Mouse (Mus musculus) adrenal gland, adult 18-20 months (tissue): ENCODE results near the gene Chn2. TPM values are rescaled to one million over a fixed set of nuclear protein-coding genes. Genes with fewer than 3 reads are reported as not detected.

Experiments
- DNase-seq, 2 experiments: peaks; one replicate each; pipeline ENCODE4 v3.0.0; 2021 to 2022; ENCODE audit warnings: low spot score in 2 of 2
- total RNA-seq, 2 experiments: library from RNA; stranded (reverse); gene quantifications; 1 replicate in 1 of 2; 2 replicates in 1 of 2; pipeline ENCODE4 v1.2.3; 2021

The Chn2 gene
- total RNA-seq, 2 experiments from 2014 or later = 7.7 to 12.5 TPM

DNA sequence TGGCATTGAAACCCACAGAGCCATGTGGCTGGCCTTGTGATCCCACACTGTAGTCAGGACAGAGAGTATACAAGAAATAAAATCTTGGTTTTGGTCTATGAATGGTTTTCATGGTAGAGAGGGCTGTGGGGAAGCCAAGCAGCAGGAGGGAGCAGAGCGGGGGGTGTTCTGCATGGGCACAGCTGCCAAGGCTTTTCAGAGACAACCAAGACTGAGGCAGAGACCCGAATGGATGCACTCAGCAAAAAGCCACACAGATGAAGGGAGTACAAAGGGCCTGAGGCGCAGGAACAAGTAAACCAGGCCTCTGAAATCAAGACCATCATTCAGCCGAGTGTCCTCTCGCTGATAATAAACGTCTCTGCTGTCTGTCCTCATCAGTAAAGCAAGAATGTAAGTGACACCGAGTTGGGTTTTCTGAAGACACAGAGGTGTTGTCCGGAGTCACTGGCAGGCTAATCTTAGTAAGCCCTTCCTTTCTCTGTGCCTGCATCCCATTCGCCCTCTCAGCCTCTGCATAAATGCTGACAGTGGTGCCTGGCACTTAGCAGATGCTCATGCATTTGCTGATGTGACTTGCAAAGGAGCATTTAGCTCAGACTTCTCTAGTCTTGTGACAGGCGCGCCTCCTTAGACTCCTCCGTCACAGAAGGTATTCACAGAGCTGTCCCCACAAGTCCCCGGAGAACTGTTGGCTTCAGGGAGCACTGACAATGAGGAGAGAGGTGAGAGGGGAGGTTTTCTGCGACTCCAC, 144.6 kb downstream of the Chn2 start:
- peak in 1 of 2 experiments; percentile 16 for DNase-seq

DNA sequence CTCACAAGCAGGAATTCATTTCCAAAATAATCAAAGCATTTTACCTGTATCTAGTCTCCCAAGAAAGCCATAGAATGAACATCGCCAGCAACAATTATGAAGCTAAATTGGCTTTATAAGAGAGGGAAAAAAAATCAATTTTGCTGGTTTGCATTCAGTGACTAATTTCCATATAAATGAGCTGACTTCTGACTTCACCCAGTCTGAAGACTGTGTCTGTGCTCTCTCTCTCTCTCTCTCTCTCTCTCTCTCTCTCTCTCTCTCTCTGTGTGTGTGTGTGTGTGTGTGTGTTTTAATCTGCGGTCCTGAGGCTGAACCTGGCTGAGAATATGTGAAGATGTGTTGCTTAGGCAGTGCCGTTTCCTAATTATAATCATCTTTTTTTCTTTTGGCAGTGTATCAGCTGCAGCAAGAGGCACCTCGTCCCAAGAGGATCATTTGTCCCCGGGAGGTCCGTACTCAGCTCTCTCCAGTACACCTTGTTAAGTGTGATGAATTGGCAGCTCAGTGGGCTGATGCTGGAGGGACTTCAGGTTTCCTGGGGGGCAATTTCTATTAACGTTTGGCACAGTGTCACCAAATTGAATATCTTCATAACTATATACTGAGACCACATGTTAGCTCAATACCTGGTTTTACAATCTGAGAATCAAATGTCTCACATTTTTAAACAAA, 154.4 kb downstream of the Chn2 start:
- DNase-seq = peak in 1 of 2 experiments; percentile 5

DNA sequence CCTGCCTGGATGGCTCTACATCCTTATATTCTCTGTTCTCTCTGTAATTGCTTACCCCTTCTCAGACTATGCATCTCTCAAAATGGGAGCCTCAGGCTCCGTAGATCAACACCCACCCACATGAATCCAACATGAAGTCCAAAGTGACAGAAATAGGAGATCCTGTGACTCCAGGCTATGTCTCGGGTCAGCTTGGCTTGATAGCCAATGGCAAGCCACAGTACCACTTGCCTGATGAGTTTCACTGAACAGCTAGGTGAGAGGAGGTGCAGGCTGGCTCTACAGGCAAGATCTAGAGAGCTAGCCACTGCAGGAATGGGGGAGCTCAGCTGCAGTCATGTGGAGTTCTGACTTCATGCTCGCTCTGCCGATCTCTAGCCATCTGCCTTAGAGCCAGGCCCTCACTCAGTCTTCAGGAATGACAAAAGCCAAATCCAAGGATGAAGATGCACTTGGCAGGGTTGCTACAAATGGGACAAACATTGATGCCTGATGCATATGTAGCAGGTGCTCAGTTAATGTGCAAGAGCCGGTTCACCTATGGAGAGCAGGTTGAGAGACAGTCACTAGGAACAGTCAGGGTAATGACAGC, 158.6 kb downstream of the Chn2 start:
- DNase-seq = no peak

DNA sequence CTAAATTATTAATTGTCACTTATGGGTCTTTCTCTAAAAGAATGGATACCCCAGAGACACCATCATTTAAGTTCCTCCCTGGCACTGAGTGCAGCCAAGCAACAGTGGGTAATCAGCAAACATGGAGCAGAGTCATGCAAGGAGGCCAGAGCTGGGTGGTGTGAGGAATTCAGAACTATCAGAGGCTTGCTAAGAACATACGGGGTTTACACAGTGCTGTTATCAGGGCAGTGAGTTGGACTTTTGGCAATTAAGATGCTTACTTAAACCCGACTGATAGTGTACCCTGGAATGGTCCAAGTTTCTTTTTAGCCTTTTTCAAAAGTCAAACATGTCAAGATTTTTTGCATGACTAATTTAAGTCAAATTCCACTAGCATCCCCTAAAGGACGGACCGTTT, 160.2 kb downstream of the Chn2 start:
- DNase-seq = no peak

DNA sequence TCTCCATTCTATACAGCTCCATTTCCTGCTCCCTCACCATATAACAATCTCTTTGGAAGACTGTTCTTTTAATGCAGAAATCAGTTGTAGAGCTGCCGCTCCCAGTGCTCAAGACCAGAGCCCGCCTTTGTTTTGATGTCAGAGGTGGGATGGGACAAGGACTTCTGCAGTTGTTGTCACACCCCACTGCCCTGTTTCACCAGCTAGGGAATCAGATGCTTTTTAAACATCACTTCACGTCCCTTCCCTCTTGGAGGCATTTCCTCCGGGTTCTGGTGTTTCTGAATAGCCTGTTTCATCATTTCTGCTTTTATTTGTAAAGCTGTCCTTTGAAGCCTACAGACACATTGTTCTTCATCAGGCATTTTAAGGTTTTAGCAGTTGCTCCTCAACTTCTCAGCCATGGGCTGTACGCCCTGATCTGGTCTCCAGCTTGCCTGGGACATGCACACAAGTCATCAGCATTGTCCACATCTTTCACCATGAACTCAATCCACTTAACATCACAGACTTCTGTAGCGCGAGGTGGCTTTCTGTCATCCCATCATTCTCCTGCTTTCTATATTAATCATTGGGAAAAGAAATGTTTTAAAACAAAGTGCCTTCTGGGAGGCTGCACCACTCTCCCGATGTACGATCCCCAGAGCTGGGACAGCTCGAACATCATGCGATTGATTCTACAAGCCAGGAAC, 160.8 kb downstream of the Chn2 start:
- no peak for DNase-seq

DNA sequence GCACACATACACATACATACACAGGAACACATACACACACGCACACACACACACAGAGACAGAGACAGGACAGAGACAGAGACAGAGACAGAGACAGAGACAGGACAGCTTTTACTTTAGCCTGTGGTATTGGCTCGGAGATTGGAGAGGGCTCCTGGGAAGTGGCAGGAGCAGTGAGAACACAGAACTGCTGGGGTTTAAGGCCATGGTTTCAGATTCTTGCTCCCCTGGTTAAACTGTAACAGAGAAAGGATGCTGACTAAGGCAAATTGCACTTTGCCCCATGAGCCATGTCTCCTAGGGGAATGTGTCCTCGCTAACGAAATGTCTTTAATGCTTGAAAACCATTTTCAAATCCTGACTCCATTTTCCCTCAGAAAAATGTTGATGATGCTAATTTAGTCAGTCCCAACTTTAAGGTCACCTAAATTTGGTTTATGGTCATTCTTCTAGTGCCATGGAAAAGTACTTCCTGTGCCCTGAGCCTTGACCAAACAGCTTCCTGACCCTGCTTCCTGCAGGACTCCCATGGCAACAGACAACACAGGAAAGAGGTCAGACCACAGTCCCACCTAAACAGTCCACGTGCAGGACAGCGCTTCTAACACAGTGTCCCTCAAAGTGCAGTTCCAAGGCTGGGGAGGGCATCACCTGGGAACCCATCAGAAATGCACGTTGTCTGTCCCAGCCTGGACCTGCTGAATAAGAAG, 163.1 kb downstream of the Chn2 start:
- DNase-seq = no peak

DNA sequence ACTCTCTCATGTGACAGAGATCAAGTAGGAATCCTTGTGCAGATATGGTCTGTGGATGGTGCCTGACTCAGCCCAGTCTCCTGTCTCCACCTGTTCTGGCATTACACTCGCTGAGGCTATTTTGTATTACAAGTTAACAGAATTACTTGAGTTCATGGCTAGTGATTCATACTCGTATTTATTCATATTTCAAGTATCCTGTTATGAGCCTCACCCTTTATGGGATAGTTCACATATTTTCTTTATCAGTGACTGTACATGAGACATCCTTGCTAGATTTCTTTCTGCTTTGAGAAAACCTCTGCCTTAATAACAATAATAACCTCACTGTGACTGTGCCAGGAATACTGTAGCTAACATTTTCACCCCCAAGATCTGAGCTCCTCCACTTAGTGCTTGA, 164.0 kb downstream of the Chn2 start:
- no peak for DNase-seq

DNA sequence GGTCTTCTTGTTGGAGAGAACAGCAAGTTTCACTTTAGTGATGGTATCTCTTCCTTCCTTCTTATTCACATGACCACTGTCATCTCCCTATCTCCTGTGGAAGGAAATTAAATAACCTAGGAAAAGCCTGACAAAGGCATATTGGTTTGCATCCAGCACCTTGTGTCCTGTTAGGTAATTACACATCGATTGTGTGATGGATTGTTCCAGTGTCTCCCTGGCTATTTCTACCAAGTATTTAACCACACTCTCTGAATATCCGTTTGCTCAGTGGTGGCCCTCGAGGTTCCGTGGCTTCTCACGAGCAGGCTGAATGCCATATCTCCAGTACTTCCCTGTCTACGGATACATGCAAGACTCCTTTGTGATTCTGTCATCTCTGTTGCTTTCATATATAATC, 164.6 kb downstream of the Chn2 start:
- DNase-seq = no peak

DNA sequence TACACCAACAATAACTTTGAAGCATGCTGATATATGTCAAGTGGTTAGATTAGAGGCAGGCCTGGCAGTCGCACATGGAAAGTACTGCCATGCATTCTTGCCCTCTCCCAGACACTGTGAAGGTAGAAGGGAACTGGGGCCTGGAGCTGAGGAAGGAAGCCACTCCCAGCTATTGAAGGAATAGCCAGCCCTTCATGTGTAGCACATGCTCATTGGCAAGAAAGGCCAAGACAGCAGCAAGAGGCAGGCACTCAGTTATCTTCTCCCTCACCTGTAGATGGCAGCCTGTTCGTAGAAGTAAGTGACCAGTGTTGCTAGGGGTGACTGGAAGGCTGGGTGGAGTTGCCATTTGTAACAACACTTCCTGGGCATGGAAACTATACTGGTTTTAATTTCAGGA, 165.6 kb downstream of the Chn2 start:
- no peak for DNase-seq

DNA sequence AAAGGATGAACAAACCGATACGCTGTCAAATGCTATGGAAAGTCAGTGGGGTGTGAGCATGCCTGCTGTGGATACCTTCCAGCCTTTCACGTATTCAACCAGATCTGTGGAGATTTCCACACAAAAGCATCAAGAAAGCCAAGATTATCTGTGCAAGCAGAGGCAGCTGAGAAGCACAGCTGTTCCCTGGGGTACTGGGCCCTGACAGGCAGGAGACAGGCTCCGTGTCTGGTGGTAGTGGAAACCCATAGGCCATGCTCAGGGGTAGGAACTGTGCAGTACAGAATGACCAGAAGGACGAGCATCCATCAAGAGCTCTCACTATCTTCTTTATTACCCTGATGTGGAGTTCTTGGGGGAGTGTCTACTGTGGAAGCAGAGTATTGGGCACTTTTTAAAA, 166.1 kb downstream of the Chn2 start:
- DNase-seq = no peak

DNA sequence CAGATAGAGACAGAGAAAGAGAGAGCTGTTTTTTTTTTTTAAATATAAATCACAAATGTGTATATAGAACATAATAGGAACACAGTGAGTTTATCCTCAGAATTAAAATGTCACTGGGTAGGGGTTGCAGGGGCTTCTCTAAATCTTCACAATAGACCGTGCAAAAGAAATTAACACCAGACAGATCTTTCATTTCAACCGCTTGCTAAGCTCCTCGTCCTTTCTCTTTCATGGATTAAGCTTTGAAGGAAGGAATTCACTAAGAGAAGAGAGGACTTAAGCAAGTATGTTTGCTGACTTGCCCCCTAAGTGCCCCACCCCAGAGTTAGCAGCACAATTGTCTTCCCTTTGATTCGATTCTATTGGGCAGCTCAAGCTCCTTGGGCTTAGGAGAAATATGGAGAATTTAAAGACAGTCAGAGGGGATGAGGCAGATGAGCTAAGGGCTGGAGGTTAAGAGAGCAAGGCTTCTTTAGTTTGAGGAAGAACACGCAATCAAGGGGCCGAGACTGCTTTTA, 166.9 kb downstream of the Chn2 start:
- DNase-seq = no peak

DNA sequence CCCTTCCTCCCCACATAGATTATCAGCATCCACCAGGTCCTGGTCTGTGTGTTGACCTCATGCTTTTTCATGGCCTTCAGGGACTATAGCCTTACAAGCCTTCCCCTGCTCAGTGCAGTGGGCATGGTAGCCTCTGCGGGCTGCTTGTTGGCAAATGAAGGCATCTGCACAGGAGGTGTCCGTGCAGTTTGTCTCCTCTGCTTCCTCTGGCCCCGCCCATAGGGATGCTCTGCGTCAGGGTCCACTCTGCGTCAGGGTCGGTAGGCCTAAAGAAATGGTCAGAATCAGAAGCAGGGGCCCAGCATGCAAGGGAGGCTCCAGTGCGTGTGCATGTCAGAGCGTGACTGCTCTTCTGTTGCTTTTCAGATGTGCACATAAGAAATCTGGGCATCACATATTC, 169.4 kb downstream of the Chn2 start:
- no peak for DNase-seq

DNA sequence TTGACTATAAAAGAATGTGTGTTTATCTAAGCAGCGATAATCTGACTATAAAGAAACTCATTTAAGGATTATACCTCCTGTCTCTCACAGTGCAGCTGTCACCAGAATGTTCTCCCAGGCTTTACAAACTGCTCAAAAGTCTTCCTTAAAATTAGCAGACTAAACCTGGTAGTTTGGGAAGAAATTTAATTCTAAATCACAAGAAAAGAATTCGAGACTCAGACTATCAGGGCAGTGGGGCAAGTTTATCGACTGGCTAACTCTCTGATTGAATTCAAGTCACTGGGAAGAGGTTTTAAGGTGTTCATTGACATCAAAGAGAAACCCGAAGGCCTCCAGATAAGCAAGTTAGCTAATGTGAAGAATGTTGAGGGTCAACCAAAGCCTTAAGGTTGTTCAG, 171.6 kb downstream of the Chn2 start:
- DNase-seq = no peak

DNA sequence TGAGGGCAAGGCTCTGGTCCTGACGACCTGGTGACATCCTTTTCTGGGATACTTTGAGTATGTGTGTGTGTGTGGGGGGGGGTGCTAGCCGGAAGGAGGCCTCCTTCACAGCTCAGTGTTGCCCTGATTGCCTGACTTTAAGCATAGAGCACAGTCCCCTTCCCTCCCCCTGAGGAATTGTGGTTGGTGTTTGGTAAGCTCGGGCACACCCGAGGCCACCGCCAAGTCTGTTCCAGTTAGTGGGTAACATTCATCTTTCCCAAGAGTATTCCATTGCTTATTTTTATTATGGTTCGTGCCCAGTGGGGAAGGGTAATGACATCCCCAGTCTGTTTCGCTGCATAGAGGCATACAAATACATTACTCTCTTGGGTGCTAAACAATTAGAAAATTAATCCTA, 172.6 kb downstream of the Chn2 start:
- DNase-seq = no peak

DNA sequence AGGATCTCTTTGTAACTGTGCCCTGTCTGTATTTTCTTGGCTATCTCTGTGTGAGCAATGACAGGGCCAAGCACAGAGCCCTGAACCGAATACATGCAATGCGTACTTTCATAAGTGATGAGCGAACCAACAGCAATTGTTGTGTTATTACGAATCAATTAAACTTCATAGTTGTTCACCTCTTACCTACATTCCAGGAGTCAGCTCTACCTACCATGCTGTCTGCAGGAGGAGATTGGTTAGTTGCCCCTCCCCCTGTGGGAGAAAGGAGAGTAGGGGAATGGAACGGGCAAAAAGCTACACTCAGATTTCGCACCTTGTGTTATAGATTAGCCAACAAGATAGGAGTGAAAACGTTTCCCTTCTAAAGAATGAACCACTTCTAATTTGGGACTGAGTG, 174.4 kb downstream of the Chn2 start:
- DNase-seq = no peak

DNA sequence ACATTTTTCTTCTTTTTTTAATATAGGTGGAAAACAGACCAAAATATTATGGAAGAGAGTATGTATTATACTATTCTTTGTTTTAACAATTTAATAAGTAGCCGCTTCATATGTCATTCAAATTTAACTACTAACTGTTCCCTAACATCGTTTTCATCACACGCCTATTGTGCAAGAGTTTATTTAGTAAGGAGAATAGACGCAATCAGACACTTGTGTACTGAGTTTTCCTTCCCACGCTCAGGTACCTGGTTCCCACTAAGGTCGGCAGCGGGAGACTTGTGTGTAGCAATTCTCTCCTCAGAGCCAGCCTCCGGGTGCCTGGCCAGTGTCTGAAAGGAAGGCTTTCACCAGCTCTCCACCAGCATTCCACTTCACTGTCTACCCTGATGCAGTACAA, 176.3 kb downstream of the Chn2 start:
- DNase-seq = no peak

DNA sequence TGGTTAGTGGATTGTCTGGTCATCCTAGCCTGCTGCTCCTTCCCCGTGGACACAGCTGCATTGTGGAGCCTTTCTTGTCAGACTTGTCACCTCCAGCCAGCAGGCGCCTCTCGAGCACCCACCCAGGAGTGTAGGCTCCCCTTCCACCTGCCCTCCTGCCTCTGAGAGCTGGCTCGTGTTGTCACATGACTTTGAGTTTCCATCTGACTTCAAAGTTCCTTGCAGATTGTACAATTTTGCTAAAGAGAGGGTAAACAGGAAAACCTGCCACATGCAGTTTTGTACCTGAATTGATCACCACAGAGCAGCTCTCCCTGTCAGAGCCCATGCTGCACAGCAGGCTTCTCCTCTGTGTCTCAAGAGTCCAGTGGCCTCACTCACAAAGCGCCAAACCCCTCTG, 177.2 kb downstream of the Chn2 start:
- no peak for DNase-seq

DNA sequence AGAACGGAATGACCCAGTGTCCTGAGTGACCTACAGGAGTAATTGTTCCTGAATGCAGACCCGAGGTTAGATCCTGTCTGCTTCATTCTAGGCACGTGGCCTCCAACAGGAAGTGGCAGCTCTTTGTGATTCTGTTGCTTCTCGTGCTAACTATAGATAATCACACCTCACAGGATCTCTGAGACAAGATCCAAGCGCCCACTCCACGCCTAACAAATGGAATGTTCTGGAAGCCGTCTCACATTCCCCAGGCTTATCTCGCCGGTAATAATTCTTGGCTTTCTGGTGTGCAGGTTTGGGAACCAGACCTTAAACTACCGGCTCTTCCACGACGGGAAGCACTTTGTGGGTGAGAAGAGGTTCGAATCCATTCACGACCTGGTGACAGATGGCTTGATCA, 180.8 kb downstream of the Chn2 start:
- no peak for DNase-seq

DNA sequence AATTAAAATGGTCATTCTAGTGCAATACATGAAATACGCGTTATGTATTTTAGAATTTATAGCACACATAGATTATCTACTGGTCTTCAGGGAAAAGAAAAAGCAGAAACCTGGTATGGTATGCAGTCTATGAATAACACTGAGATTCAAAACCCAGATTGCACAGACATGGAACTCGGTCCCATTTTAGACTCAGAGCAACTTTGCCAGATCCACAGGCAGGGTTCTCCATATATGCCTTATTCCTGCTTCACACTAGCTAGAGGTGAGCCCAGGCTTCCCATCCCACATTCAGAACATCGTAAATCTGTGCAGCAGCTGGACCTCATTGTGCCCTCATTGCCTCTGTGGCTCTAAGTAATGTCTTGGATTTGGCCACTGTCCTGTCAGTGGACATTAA, 184.2 kb downstream of the Chn2 start:
- no peak for DNase-seq

DNA sequence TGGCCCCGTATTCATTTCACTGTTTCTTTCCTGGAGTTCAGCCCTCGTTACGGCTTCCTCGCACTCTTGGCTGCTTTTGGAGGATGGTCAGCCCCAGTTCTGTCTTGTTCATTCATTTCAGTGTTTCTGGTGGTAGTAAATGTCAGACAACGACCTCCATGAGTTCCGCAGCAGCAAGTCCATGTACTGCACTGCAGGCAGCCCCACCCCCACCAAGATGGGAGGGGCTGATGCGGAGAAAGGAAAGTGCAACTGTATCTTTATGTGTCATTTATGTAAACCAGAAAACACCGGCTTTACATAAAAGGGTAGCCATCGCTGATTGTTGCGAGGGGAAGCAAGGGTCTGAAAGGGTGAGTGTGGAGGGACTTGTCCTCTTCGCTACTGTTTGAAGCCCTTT, 185.0 kb downstream of the Chn2 start:
- no peak for DNase-seq

DNA sequence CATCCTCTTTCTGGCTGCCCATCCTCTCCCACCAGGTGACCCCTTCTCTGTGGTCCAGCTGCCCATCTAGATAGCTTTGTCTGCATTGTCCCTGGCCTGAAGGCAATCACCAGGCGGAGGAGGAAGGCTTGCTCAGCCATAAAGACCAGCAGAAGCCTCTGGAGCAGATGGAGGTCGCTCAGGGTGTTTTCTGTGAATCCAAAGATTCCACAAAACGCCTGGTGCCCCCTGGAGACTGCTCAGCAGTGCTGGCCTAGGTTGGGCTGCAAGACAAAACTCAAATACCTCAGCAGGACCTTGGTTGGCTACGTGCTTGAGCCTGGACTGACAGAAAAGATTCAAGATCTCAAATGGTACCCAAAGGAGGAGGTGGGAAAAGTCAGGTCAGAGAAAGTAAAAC, 186.0 kb downstream of the Chn2 start:
- DNase-seq = no peak
